Mouse (Mus musculus) G1E (cell line): ENCODE measurements around the gene Gbgt1. TPM values are rescaled to one million over a fixed set of nuclear protein-coding genes. Genes with fewer than 3 reads are reported as not detected.
A peak's percentile ranks its signal among the peaks of the same experiment; 100 is the strongest.

ENCODE experiments used
- ATAC-seq: 2 replicates; pipeline ENCODE4 v1.8.0; 2016; ENCODE audit warnings: mild to moderate bottlenecking; ENCODE audit not compliant: insufficient number of reproducible peaks, poor library complexity, low FRiP score, severe bottlenecking; ENCODE audit errors: extremely low read depth
- DNase-seq: peaks from one replicate; pipeline ENCODE4 v3.0.0; 2012; ENCODE audit warnings: low spot score
- H3K27me3 ChIP-seq: 2 replicates; pipeline ENCODE4 v1.6.1; 2012; ENCODE audit warnings: mild to moderate bottlenecking, low read length, inconsistent platforms; ENCODE audit not compliant: insufficient read depth
- H3K36me3 ChIP-seq: replicated peaks from 2 replicates; pipeline ENCODE3; 2012; ENCODE audit warnings: mild to moderate bottlenecking, inconsistent platforms
- H3K4me1 ChIP-seq: 2 replicates; pipeline ENCODE4 v1.6.1; 2012; ENCODE audit warnings: low read depth, low read length, inconsistent platforms, mixed read lengths; ENCODE audit not compliant: insufficient read depth
- H3K4me3 ChIP-seq: 2 replicates; pipeline ENCODE4 v1.5.1; 2012; ENCODE audit warnings: low read depth, mild to moderate bottlenecking, inconsistent platforms, low read length, moderate library complexity, mixed read lengths
- H3K9me3 ChIP-seq: replicated peaks from 2 replicates; pipeline ENCODE4 v1.6.1; 2012; ENCODE audit warnings: inconsistent platforms
- CTCF ChIP-seq: IDR thresholded peaks from 2 replicates; pipeline ENCODE4 v1.5.1; 2012; ENCODE audit warnings: low read depth, low read length, inconsistent platforms, mixed read lengths
- GATA1 ChIP-seq: IDR thresholded peaks from 2 replicates; pipeline ENCODE4 v1.6.1; 2012; ENCODE audit warnings: borderline replicate concordance, low read length, inconsistent platforms, mixed read lengths
- GATA2 ChIP-seq: IDR thresholded peaks from 2 replicates; pipeline ENCODE4 v1.6.1; 2012; ENCODE audit warnings: low read depth, low read length, inconsistent platforms, borderline replicate concordance
- POLR2AphosphoS5 ChIP-seq: IDR thresholded peaks from 2 replicates; pipeline ENCODE4 v1.6.1; 2012; ENCODE audit warnings: low read depth, low read length, inconsistent platforms; ENCODE audit not compliant: insufficient replicate concordance
- TAL1 ChIP-seq: conservative IDR thresholded peaks from 2 replicates; pipeline ENCODE4 v1.6.1; 2012; ENCODE audit warnings: low read depth, low read length, inconsistent platforms, mixed read lengths
- polyA plus RNA-seq: library from polyadenylated mRNA; stranded (reverse); fragments of >175 nt; gene quantifications from 2 replicates; pipeline ENCODE4 v1.2.3, GENCODE M21; 2012
- total RNA-seq, 2 experiments: library from RNA; stranded (forward) in 1 of 2; stranded (reverse) in 1 of 2; fragments of 200-1000 nt in 1 of 2; fragments of >200 nt in 1 of 2; fragmentation: Nextera tagmentation in 1 of 2; gene quantifications; 2 replicates each; pipeline ENCODE4 v1.2.3; 2014 to 2017

Gene Gbgt1
- total and polyA plus RNA-seq, 3 experiments, result not detected

GRCm38 (mm10) chr2:28546560-28546959 lies 49.9 kb downstream of the Gbgt1 start:
- TF ChIP-seq GATA2 (no peak), POLR2AphosphoS5 (no peak), TAL1 (no peak), GATA1 (no peak), CTCF (no peak)
- Histone ChIP-seq H3K27me3 (peaks cover 76% of the 10 kb centered on the region), H3K4me3 (no peak overlapping the region), H3K36me3 (no peaks in the 10 kb centered on the region), H3K4me1 (0 out of 2 replicates have a peak, but pooled peaks cover 2% of the 10 kb centered on the region), H3K9me3 (no peaks in the 10 kb centered on the region)
- ATAC-seq (no peak), DNase-seq (no peak)

GRCm38 (mm10) chr2:28547237-28548172 lies 50.8 kb downstream of the Gbgt1 start:
- Histone ChIP-seq H3K27me3 (peaks cover 77% of the 10 kb centered on the region), H3K36me3 (no peaks in the 10 kb centered on the region), H3K4me3 (no peak overlapping the region), H3K4me1 (0 out of 2 replicates have a peak, but pooled peaks cover 2% of the 10 kb centered on the region), H3K9me3 (no peaks in the 10 kb centered on the region)
- no peak for ATAC-seq
- TF ChIP-seq CTCF, result peak; percentile 93
- TF ChIP-seq TAL1, result no peak
- no peak for TF ChIP-seq GATA2
- TF ChIP-seq POLR2AphosphoS5, result no peak
- TF ChIP-seq GATA1, result no peak
- DNase-seq, result peak; percentile 78

GRCm38 (mm10) chr2:28549157-28549556 lies 52.5 kb downstream of the Gbgt1 start:
- ATAC-seq (no peak), DNase-seq (no peak)
- Histone ChIP-seq H3K4me3 (no peak overlapping the region), H3K4me1 (0 out of 2 replicates have a peak, but pooled peaks cover 2% of the 10 kb centered on the region), H3K9me3 (no peaks in the 10 kb centered on the region), H3K36me3 (no peaks in the 10 kb centered on the region), H3K27me3 (peaks cover 68% of the 10 kb centered on the region)
- TF ChIP-seq GATA1 (no peak), CTCF (no peak), POLR2AphosphoS5 (no peak), GATA2 (no peak), TAL1 (no peak)

GRCm38 (mm10) chr2:28552301-28552700 lies 55.6 kb downstream of the Gbgt1 start:
- DNase-seq, result no peak
- Histone ChIP-seq H3K36me3 (no peaks in the 10 kb centered on the region), H3K27me3 (peaks cover 56% of the 10 kb centered on the region), H3K4me3 (no peak overlapping the region), H3K9me3 (no peaks in the 10 kb centered on the region), H3K4me1 (0 out of 2 replicates have a peak, but pooled peaks cover 2% of the 10 kb centered on the region)
- TF ChIP-seq GATA1, result no peak
- ATAC-seq, result no peak

Other genes with a start within 250 kb of the Gbgt1 start
- not detected in 2 replicates for gene Ppp1r26, start 50.1 kb upstream of the Gbgt1 start, total RNA-seq (2014; fragmentation: Nextera tagmentation)
- gene Ppp1r26, start 50.1 kb upstream of the Gbgt1 start, total RNA-seq (2017), result 0.16 TPM in 1 of 2 replicates, not detected in the other
- gene Ppp1r26, start 50.1 kb upstream of the Gbgt1 start, polyA plus RNA-seq, result not detected in 2 replicates
- gene 1700007K13Rik, start 30.6 kb upstream of the Gbgt1 start, total RNA-seq (2014; fragmentation: Nextera tagmentation), result not detected in 2 replicates
- not detected in 2 replicates for gene 1700007K13Rik, start 30.6 kb upstream of the Gbgt1 start, total RNA-seq (2017)
- gene 1700007K13Rik, start 30.6 kb upstream of the Gbgt1 start, polyA plus RNA-seq, result 0.14 and 0.36 TPM in 2 replicates
- 101 TPM in 2 replicates for gene Mrps2, start 28.8 kb upstream of the Gbgt1 start, total RNA-seq (2014; fragmentation: Nextera tagmentation)
- gene Mrps2, start 28.8 kb upstream of the Gbgt1 start, total RNA-seq (2017), result 30.3 and 33.4 TPM in 2 replicates
- 46.4 and 49.6 TPM in 2 replicates for gene Mrps2, start 28.8 kb upstream of the Gbgt1 start, polyA plus RNA-seq
- gene Gm10134, start 9.2 kb downstream of the Gbgt1 start, total RNA-seq (2014; fragmentation: Nextera tagmentation), result not detected in 2 replicates
- gene Gm10134, start 9.2 kb downstream of the Gbgt1 start, total RNA-seq (2017), result not detected in 2 replicates
- not detected in 2 replicates for gene Gm10134, start 9.2 kb downstream of the Gbgt1 start, polyA plus RNA-seq
- gene Ralgds, start 16.2 kb downstream of the Gbgt1 start, total RNA-seq (2014; fragmentation: Nextera tagmentation), result not detected in 2 replicates
- gene Ralgds, start 16.2 kb downstream of the Gbgt1 start, total RNA-seq (2017), result 0.49 and 0.52 TPM in 2 replicates
- gene Ralgds, start 16.2 kb downstream of the Gbgt1 start, polyA plus RNA-seq, result 0.02 TPM in 1 of 2 replicates, not detected in the other
- gene Cel, start 66.5 kb downstream of the Gbgt1 start, total RNA-seq (2014; fragmentation: Nextera tagmentation), result not detected in 2 replicates
- gene Cel, start 66.5 kb downstream of the Gbgt1 start, total RNA-seq (2017), result not detected in 2 replicates
- not detected in 2 replicates for gene Cel, start 66.5 kb downstream of the Gbgt1 start, polyA plus RNA-seq
- gene Gtf3c5, start 86.9 kb downstream of the Gbgt1 start, total RNA-seq (2014; fragmentation: Nextera tagmentation), result 60.2 and 60.9 TPM in 2 replicates
- 16.6 and 19.0 TPM in 2 replicates for gene Gtf3c5, start 86.9 kb downstream of the Gbgt1 start, total RNA-seq (2017)
- 19.6 and 26.0 TPM in 2 replicates for gene Gtf3c5, start 86.9 kb downstream of the Gbgt1 start, polyA plus RNA-seq
- gene Gfi1b, start 125.1 kb downstream of the Gbgt1 start, total RNA-seq (2014; fragmentation: Nextera tagmentation), result 537 and 588 TPM in 2 replicates
- 104 and 131 TPM in 2 replicates for gene Gfi1b, start 125.1 kb downstream of the Gbgt1 start, total RNA-seq (2017)
- 649 and 739 TPM in 2 replicates for gene Gfi1b, start 125.1 kb downstream of the Gbgt1 start, polyA plus RNA-seq
- 35.7 and 39.0 TPM in 2 replicates for gene Tsc1, start 144.3 kb downstream of the Gbgt1 start, total RNA-seq (2014; fragmentation: Nextera tagmentation)
- gene Tsc1, start 144.3 kb downstream of the Gbgt1 start, total RNA-seq (2017), result 22.1 and 26.6 TPM in 2 replicates
- 3.5 and 5.8 TPM in 2 replicates for gene Tsc1, start 144.3 kb downstream of the Gbgt1 start, polyA plus RNA-seq
- 5.6 and 7.9 TPM in 2 replicates for gene Spaca9, start 202.8 kb downstream of the Gbgt1 start, total RNA-seq (2014; fragmentation: Nextera tagmentation)
- 15.4 and 22.3 TPM in 2 replicates for gene Spaca9, start 202.8 kb downstream of the Gbgt1 start, total RNA-seq (2017)
- 1.4 and 1.8 TPM in 2 replicates for gene Spaca9, start 202.8 kb downstream of the Gbgt1 start, polyA plus RNA-seq
- 9.3 and 14.8 TPM in 2 replicates for gene Ak8, start 203.3 kb downstream of the Gbgt1 start, total RNA-seq (2014; fragmentation: Nextera tagmentation)
- 2.8 and 3.5 TPM in 2 replicates for gene Ak8, start 203.3 kb downstream of the Gbgt1 start, total RNA-seq (2017)
- gene Ak8, start 203.3 kb downstream of the Gbgt1 start, polyA plus RNA-seq, result 0.38 and 0.41 TPM in 2 replicates